Mouse (Mus musculus): ENCODE measurements around the gene Ly6g5c.
A peak's percentile ranks its signal among the peaks of the same experiment; 100 is the strongest.
"Not testable (repeated sequence)": the region's sequence is repeated elsewhere in the genome, so short reads cannot be mapped to it uniquely, and the experiment has no call there.

Gene Ly6g5c

DNA sequence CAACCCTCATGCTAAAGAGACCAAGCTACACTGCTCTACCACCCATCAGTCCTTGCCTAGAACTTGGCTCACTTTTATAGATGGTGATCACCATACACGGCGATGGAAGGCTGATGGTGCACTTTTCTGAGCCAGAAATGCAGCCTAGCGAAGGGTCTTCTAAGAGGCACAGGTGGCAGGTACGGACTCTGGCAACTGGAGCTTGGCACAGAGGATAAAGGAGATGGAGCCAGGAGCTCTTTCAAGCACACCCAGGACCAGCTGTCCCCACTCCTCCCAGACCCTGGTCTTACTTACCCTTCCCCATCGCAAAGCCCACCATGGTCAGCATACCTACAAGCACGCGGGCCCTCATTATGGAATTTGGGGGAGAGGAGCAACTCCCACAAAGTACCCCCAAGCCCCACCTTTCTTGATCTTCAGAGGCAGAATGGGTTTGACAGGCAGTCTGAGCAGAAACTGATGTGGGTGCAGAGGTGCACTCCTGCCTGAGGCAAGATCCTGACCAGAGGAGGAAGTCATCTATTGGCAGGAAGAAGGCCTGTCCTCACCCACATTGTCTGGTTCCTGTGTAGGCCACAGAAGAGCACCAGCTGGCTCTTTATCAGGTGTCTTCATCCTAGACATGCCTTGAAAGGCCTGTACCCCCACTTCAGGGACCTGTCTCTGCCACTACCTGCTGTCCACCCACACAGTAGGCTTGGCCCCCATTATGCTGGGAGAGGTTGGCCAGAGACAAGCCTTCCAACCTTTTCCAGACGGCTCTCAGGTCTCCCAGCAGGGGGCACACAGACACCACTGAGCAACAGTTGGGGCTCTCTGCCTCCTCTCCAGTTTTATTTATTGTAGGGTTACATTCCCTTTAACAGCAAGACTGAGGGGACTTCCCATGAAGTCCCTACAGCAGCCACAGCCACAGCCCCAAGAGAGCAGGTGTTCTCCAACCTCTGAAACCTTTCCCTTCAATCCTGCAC lies 7.3 kb downstream of the Ly6g5c start, which contains the start of gene Ly6g5b:
Ly6g5b (minus strand) TSS at position 383 of the 974 bp plus-strand sequence.
- DNase-seq (ENCODE audit: low spot score) = peak; percentile 32

DNA sequence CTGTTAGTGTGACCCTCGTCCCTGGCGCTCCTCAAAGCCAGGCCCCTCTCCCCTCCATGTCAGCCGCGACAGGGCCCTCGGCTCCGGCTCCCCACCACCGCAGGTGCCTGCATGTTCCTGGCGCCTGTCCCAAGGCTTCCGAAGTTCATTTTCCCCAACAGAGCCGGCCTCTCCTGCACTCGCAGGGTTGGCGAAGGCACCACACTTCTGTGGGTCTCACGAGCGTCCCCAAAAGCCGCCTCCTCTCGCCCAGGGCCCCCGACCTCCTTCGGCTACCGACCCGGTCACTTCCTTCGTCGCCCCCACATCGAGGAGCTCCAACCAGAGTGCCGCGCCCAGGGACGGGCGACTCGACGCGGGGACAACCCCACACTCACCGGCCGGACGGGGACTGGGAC lies 12.7 kb downstream of the Ly6g5c start:
- DNase-seq (ENCODE audit: low spot score) = peak; percentile 62

GRCm38 (mm10) chr17:35121143-35121799 lies 13.2 kb downstream of the Ly6g5c start, which contains the start of gene Gpank1:
Gene Gpank1 (plus strand): TSS chr17:35121455.
- DNase-seq (ENCODE audit: low spot score) = peak; percentile 100

DNA sequence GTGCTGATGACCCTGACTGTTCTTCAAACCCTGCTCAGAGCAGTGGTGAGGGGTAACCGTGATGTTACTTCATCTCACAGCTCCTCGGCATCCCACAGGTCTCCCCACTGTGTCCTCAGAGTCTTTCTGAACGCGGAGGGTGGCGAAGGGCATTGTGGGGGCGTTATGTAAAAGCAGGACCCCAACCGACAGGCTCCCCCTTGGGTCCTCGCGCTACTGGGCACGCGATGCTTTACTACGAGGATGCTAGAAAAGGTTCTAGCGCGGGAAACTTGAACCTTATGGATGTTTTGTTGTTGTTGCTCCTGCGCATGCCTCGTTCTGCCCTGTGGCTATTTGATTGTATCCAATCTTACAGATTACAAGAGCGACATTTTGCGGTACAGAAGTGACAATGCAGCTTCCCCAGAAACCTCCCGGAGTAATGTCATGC lies 13.8 kb downstream of the Ly6g5c start, which contains the start of gene Csnk2b:
Csnk2b (minus strand) TSS at position 183 of the 433 bp plus-strand sequence.
- DNase-seq (ENCODE audit: low spot score) = peak; percentile 95

- not testable (repeated sequence) for DNase-seq (ENCODE audit: low spot score)
Observed at GRCm38 (mm10) chr17:35123287-35123686, 15.2 kb downstream of the Ly6g5c start.

DNA sequence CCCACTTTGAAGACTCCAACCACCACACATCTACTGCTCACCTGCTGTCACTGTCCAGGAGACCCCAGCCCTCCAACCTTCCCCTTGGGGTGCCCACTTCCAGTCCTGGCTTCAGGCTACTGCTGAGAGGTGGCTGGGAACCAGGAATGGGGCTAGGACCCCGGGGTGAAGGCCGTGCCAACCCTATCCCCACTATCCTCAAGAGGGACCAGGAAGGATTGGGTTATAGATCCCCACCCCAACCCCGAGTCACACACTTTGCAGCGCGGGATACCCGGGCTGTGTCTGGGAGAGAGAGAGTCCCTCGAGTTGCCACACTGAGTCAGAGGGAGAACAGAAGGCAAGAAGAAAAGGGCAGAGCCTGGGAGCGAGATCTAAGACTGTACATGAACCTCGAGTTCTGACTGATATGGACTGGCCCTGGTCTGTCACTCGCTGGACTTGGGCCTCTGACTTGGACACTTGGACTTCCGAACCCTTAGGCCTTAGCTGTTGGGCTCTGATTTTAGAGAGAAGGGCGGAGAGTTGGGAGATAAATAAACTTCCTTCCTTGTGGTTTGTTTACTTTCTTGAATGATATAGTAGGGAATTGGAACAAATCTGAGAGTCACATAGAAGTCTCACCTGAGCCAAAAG lies 16.3 kb downstream of the Ly6g5c start:
- DNase-seq (ENCODE audit: low spot score) = not testable (repeated sequence)

GRCm38 (mm10) chr17:35125081-35125480 lies 17.0 kb downstream of the Ly6g5c start:
- DNase-seq (ENCODE audit: low spot score) = no peak

DNA sequence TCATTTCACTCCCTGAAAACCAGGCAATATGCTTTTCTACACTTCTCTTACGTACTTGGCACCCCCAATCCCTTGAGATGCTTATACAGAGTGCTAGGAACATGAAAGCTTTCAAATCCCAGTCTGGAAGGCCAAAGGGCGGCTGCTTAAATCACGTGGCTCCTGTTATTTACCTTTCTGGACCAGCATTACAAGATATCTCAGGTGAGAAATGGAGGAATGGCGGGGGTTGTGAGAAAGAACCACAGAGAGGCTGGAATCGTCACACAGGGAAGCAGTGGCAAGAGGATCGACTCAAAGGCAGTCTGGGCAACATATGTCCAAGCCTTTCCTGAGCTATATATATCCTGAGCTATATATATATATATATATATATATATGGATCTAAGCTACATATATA lies 17.5 kb downstream of the Ly6g5c start:
- DNase-seq (ENCODE audit: low spot score) = no peak

DNA sequence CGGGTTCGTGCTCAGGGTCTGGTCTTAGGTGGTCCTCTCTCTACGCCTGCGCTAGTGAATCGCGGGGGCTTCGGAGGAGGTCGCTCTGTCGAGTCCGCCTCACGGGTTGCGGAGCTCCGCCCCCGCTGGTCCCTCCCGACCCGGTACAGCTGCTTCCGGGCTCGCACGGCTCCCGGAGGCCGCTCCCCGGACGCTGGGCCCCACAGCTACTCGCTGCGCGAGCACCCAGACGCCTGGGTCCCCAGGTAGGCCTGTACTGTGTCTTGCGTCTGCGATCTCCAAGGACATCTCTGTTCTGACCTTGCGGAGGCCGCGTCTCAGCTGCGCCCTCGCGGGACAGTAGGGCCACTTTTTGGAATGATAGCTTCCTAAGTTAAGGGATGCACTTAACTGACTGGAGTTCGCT lies 18.1 kb downstream of the Ly6g5c start, which contains the start of gene D17H6S53E:
D17H6S53E (plus strand) TSS at position 168 of the 406 bp plus-strand sequence.
- peak; percentile 62 for DNase-seq (ENCODE audit: low spot score)

- DNase-seq (ENCODE audit: low spot score) = no peak
Observed at GRCm38 (mm10) chr17:35127017-35127416, 18.9 kb downstream of the Ly6g5c start.

GRCm38 (mm10) chr17:35128996-35129395 lies 20.9 kb downstream of the Ly6g5c start:
- DNase-seq (ENCODE audit: low spot score) = no peak

DNA sequence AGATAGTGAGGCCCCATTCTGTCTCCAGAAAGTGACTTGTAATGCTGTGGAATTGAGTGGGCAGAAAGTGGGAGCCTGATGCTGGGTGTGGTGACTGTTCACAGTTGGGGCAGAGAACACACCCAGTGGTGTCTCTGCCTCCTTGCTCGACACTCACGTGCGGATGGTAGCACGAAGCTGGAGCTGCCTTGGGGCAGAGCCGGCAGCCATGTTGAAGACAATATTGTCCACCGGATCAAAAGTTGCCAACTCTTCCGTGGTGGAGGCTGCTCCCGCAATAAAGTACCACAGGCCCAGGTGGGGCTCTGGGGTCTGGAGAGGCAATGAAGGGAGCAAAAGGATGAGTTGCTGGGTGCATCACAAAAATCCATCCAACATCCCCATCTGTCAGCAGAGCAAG lies 23.0 kb downstream of the Ly6g5c start:
- no peak for DNase-seq (ENCODE audit: low spot score)

- no peak for DNase-seq (ENCODE audit: low spot score)
Observed at GRCm38 (mm10) chr17:35131500-35132173, 23.6 kb downstream of the Ly6g5c start, which contains the start of gene Apom. Gene Apom (minus strand): TSS chr17:35132050.

GRCm38 (mm10) chr17:35132174-35132560 lies 24.1 kb downstream of the Ly6g5c start:
- no peak for DNase-seq (ENCODE audit: low spot score)

DNA sequence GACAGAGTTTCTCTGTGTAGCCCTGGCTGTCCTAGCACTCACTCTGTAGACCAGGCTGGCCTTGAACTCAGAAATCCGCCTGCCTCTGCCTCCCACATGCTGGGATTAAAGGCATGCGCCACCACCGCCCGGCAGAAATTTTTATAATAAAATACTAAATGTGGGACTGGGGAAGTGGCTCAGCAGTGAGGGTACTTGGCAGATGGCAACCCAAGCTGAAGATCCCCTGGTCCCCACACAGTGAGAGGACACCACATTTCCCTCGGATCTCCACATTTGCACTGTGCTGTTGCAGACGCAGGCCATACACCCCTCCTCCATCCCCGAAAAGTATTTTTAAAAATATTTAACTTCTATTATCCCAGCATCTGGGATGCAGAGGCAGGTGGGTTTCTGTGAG lies 25.4 kb downstream of the Ly6g5c start:
- no peak for DNase-seq (ENCODE audit: low spot score)

DNA sequence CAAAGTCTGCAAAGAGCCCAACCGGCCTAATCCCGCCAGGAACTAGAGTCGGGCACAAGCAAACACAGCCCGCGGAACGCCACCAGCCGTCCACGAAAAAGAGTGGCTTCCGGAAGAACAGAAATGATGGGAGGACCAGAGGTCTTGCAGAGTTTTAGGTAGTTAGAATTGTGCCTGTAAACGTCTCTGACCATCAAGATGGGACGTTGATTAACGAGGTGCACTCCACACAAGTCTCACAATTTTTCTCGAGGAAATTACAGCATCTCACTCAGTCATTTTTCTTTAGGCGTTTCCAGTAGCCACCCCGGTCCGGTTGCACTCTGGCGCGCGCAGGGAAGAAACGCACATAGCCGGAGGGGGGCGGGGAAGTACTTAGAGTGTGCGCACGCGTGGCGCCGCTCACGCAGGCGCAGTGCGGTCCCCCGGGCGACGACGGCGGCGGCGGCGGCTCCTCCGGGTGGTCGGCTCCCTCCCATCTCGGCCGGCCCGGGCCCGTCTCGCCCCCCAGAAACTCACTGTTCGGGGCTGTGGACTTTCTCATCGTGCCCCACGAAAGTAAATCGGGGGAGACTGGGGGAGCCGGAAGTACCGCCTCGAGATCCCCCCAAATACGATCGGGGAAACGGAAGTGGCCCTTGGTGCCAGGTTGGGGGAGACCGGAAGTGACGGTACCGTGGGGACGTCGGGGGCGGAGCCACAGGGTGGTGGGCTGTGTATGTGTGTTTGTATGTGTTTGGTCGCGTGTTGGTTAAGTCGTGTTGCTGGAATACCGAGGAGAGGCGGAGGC lies 26.9 kb downstream of the Ly6g5c start, which contains the start of gene Bag6:
Bag6 (plus strand) TSS at position 378 of the 790 bp plus-strand sequence.
- peak; percentile 97 for DNase-seq (ENCODE audit: low spot score)

GRCm38 (mm10) chr17:35135591-35136320 lies 27.7 kb downstream of the Ly6g5c start:
- peak; percentile 93 for DNase-seq (ENCODE audit: low spot score)

DNA sequence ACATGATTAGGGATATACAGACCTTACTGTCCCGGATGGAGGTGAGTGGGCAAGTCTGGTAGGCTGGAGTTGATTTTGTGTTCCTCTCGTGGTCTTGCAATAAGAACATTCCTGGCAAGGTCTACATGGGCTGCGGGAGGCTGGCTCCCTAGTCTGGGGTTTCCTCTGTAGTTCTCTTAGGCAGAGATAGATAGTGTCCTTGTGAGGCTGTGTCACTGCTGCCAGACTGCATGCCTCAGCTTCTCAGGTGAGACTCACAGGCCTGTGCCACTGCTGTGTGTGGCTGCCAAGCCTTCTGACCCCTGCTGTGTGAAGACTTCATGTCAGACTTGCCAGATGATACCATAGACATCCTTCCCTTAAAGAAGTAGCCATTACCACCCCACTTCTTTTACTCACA lies 31.2 kb downstream of the Ly6g5c start:
- DNase-seq (ENCODE audit: low spot score) = no peak

DNA sequence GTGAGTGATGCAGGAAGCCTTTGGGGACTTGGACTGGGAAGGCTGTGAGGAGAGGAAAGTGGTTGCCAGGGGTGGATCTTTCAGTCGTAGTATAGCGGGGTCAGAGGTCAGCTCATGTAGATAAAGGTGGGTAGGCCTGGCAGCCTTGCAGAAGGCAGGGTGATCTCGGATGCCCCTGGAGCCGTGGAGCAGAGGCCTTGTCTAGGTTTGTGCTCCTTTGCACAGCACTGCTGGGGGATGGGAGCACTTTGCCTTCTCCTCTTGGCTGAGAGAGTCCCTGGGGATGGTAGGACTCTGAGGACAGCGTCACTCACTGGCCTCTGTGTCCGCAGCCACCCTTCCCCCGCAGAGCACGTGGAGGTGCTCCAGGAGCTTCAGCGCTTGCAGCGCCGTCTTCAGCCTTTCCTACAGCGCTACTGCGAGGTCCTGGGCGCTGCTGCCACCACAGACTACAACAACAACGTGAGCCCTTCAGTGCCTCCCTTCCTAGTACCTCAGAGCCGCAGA lies 32.5 kb downstream of the Ly6g5c start:
- no peak for DNase-seq (ENCODE audit: low spot score)

DNA sequence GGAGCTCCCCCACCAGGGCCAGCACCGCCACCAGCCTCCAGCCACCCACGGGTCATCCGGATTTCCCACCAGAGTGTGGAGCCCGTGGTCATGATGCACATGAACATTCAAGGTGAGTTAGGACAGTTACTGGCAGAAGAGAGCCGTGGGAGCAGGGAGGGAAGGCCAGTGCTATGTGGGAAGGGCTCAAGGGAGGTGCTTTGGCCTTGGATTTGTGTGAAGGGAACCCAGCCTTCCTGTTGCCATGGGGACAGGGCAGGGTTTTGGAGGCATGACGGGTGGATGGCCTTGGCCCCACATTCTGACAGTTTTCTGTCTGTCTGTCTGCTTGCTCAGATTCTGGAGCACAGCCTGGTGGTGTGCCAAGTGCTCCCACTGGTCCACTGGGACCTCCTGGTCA lies 33.9 kb downstream of the Ly6g5c start:
- DNase-seq (ENCODE audit: low spot score) = peak; percentile 66
